Mouse (Mus musculus): ENCODE measurements around the gene Shisal1. TPM values are rescaled to one million over a fixed set of nuclear protein-coding genes. Genes with fewer than 3 reads are reported as not detected.

Gene Shisal1
- polyA plus RNA-seq, 1 experiment from 2014 or later: 2.7 TPM

DNA sequence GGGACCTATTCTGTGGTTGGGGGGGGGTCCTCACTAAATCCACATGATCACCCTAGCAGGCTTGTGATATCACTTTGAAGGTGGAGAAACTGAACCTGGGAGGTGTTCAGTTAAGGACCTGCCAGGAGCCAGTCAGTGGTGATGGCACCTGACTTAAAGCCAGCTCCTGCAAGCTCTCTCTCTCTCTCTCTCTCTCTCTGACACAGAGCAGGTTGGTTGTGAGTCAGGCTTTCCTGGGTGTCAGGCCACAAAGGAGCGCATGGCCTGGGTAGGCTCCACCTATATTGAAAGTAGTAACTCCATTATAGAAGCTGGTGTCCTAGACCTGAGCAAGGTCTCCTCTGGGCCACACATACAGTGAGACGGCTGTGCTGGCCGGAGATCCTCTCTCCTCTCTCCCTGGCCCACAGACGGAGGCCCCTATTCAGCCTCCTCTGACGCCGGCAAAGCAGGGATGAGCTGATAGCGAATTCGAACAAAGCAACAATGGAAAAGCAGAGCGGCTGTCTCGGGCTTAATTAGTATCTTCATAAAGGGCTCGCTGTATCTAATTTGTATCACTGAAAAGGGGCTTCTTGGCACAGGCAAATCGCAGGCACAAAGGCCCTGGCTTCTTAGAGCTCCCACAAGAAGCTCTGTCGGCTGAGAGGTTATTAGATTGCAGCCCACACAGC, 29.2 kb downstream of the Shisal1 start:
- H3K4me3 ChIP-seq (ENCODE audit: low read depth, low read length): no peak overlapping the region
- no peaks in the 10 kb centered on the region for H3K36me3 ChIP-seq (ENCODE audit: control insufficient read depth, insufficient read depth, low read length)
- ATAC-seq (ENCODE audit: insufficient number of reproducible peaks, insufficient read depth, low FRiP score, low read depth): no peak
- no peak overlapping the region for H3K9ac ChIP-seq (replicated peaks; ENCODE audit: low read depth, low read length)
- no peaks in the 10 kb centered on the region for H3K27me3 ChIP-seq (ENCODE audit: control insufficient read depth, insufficient read depth, low read length)
- H3K27ac ChIP-seq (ENCODE audit: low read length): no peak overlapping the region
- 53% methylated on average over 13 of the region's 13 CpGs for WGBS
- no peaks in the 10 kb centered on the region for H3K9me3 ChIP-seq (ENCODE audit: control insufficient read depth, low read depth, low read length)
- no peaks in the 10 kb centered on the region for H3K4me1 ChIP-seq (ENCODE audit: control insufficient read depth, insufficient read depth, low read length)
- no peak overlapping the region for H3K4me2 ChIP-seq (replicated peaks; ENCODE audit: low read depth, low read length)

DNA sequence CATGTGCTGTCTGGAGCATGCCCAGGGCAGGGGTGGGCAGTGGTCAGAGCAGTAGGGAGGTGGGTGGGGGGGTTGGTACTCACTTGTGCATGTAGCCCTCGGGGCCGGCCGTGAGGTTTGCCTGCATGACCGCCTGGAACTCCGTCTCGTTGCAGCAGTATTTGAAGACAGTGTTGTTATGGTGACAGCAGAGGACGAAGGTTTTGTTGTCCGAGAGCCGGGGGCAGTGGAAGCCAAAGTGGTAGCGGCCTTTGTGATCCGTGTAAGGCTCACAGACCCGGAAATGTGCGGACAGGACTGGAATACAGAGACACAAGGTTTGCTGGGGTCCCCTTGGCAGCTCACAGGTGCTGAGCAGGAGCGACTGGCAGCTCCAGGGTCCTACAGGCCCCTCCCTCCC, 29.9 kb downstream of the Shisal1 start:
- Histone ChIP-seq H3K4me1 (ENCODE audit: control insufficient read depth, insufficient read depth, low read length) (no peaks in the 10 kb centered on the region), H3K4me3 (ENCODE audit: low read depth, low read length) (no peak overlapping the region), H3K27me3 (ENCODE audit: control insufficient read depth, insufficient read depth, low read length) (no peaks in the 10 kb centered on the region), H3K4me2 (replicated peaks; ENCODE audit: low read depth, low read length) (no peak overlapping the region), H3K9ac (replicated peaks; ENCODE audit: low read depth, low read length) (no peak overlapping the region), H3K27ac (ENCODE audit: low read length) (no peak overlapping the region), H3K36me3 (ENCODE audit: control insufficient read depth, insufficient read depth, low read length) (no peaks in the 10 kb centered on the region), H3K9me3 (ENCODE audit: control insufficient read depth, low read depth, low read length) (no peaks in the 10 kb centered on the region)
- no peak for ATAC-seq (ENCODE audit: insufficient number of reproducible peaks, insufficient read depth, low FRiP score, low read depth)
- WGBS: 73% methylated on average over 14 of the region's 14 CpGs

DNA sequence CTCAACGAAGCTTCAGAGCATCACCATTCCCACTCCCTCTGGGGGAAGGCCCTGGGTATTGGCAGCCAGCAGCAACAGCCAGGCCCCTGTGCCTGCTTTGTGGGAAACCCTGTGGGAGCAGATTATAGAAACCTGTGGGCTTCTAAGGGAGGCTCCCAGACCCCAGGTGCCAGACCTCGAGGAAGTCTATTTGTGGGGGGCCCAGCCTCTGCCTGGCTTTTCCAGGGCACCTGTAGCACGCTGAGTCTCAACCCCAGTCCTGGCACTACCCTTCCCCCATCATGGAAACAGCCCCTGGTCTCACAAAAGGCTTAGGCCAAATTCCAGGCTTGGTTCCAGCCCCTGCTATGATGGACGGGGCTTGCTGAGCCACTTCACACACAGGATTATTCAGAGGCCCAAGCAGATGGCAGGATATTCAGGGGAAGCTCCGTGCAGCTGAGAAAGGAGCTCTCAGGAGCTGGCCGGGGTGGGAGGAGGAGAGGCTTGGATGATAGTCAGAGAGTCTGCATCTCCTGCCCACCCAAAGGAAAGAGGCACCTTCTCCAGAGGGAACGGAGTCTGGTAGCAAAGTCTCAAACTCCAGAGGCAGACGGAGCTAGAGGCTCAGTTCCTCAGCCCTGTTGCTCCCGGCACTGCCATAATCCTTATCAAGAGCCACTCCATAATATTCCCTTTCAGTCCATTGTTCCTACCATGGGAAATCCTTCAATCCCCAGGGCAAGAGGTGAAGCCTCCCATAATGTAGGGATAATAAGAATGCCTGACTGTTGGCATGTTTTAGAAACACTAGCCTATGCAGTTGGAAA, 32.7 kb downstream of the Shisal1 start:
- no peak overlapping the region for H3K9ac ChIP-seq (replicated peaks; ENCODE audit: low read depth, low read length)

DNA sequence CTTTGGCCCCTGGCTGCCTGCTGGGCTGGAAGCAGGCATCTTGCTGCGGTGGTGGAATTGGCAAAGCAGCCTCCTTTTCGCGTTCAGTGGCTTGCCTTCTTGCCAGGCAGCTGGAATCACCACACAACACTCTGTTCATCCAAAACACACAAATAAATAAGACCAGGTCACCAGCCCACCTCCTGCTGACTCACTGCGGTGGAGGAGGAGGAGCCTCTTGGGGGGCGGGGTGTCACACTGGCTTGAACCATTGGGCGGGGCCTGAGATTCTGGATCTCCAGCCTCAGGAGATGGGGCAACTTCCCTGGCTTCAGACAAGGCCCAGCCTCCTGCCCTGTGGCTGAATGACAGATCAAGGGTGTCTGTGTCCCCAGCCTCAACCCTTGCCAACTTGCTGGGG, 34.5 kb downstream of the Shisal1 start:
- Histone ChIP-seq H3K27me3 (ENCODE audit: control insufficient read depth, insufficient read depth, low read length) (no peaks in the 10 kb centered on the region), H3K9me3 (ENCODE audit: control insufficient read depth, low read depth, low read length) (no peaks in the 10 kb centered on the region), H3K27ac (ENCODE audit: low read length) (no peak overlapping the region), H3K4me3 (ENCODE audit: low read depth, low read length) (no peak overlapping the region), H3K4me2 (replicated peaks; ENCODE audit: low read depth, low read length) (no peak overlapping the region), H3K36me3 (ENCODE audit: control insufficient read depth, insufficient read depth, low read length) (no peaks in the 10 kb centered on the region), H3K4me1 (ENCODE audit: control insufficient read depth, insufficient read depth, low read length) (0 out of 2 replicates have a peak, but pooled peaks cover 4% of the 10 kb centered on the region), H3K9ac (replicated peaks; ENCODE audit: low read depth, low read length) (no peak overlapping the region)
- ATAC-seq (ENCODE audit: insufficient number of reproducible peaks, insufficient read depth, low FRiP score, low read depth): no peak
- 22% methylated on average over 6 of the region's 6 CpGs for WGBS

More for the DNA sequence above, 32.7 kb downstream of the Shisal1 start:
- WGBS: 39% methylated on average over 9 of the region's 9 CpGs
- no peaks in the 10 kb centered on the region for H3K36me3 ChIP-seq (ENCODE audit: control insufficient read depth, insufficient read depth, low read length)
- H3K4me1 ChIP-seq (ENCODE audit: control insufficient read depth, insufficient read depth, low read length): no peaks in the 10 kb centered on the region
- no peak overlapping the region for H3K4me2 ChIP-seq (replicated peaks; ENCODE audit: low read depth, low read length)
- H3K27me3 ChIP-seq (ENCODE audit: control insufficient read depth, insufficient read depth, low read length): no peaks in the 10 kb centered on the region
- no peaks in the 10 kb centered on the region for H3K9me3 ChIP-seq (ENCODE audit: control insufficient read depth, low read depth, low read length)
- 0 out of 2 replicates have a peak overlapping the region, but pooled peaks have one; percentile 6 for H3K27ac ChIP-seq (ENCODE audit: low read length)
- H3K4me3 ChIP-seq (ENCODE audit: low read depth, low read length): no peak overlapping the region
- peak; percentile 26; the same call in 1 of the 2 replicates for ATAC-seq (ENCODE audit: insufficient number of reproducible peaks, insufficient read depth, low FRiP score, low read depth)

DNA sequence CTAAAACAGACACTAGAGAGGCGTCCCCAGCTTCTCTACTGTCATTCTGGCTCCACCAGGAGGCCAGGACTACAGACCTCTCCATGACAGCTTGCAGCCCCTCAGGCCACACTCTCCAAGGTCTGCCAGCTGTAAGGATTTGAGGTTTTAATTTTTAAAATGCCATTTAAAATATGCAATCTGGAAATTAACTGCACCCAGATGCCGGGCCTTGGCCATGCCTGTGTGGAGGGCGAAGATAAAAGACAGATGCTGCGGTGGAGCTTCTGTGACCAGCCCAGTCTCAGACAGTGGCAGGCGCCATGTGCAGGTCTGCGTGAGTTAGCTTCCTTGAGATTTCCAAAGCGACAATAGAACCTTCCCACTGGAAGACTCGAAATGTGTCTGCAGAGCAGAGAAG, 36.8 kb downstream of the Shisal1 start:
- Histone ChIP-seq H3K4me2 (replicated peaks; ENCODE audit: low read depth, low read length) (no peak overlapping the region), H3K4me1 (ENCODE audit: control insufficient read depth, insufficient read depth, low read length) (0 out of 2 replicates have a peak, but pooled peaks cover 4% of the 10 kb centered on the region)

DNA sequence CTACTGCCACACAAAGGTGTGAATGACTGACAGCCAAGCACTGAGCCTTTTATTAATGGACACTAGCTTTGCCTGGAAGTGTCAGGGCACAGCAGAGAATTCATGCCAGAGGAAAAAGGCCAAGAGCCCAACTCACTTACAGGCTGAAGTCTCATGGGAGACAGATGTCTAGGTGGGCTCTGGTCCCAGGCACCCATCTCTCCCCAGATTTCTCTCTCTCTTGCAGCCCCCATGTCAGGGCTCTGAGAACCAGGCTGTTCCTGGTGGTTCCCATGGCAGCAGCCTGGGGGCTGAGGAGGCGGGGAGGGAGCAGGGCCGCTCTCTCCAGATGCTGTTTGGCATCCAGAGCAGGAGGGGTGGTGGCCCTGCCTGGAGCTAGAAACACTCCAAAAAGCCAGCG, 38.3 kb downstream of the Shisal1 start:
- no peak overlapping the region for H3K9ac ChIP-seq (replicated peaks; ENCODE audit: low read depth, low read length)
- no peaks in the 10 kb centered on the region for H3K9me3 ChIP-seq (ENCODE audit: control insufficient read depth, low read depth, low read length)
- no peaks in the 10 kb centered on the region for H3K36me3 ChIP-seq (ENCODE audit: control insufficient read depth, insufficient read depth, low read length)
- WGBS: 73% methylated on average over 3 of the region's 3 CpGs
- no peak for ATAC-seq (ENCODE audit: insufficient number of reproducible peaks, insufficient read depth, low FRiP score, low read depth)
- H3K4me2 ChIP-seq (replicated peaks; ENCODE audit: low read depth, low read length): no peak overlapping the region
- H3K4me3 ChIP-seq (ENCODE audit: low read depth, low read length): no peak overlapping the region
- H3K27me3 ChIP-seq (ENCODE audit: control insufficient read depth, insufficient read depth, low read length): no peaks in the 10 kb centered on the region
- no peak overlapping the region for H3K27ac ChIP-seq (ENCODE audit: low read length)
- H3K4me1 ChIP-seq (ENCODE audit: control insufficient read depth, insufficient read depth, low read length): 0 out of 2 replicates have a peak, but pooled peaks cover 4% of the 10 kb centered on the region

More for the DNA sequence above, 36.8 kb downstream of the Shisal1 start:
- Histone ChIP-seq H3K9me3 (ENCODE audit: control insufficient read depth, low read depth, low read length) (no peaks in the 10 kb centered on the region), H3K27ac (ENCODE audit: low read length) (no peak overlapping the region), H3K4me3 (ENCODE audit: low read depth, low read length) (no peak overlapping the region), H3K36me3 (ENCODE audit: control insufficient read depth, insufficient read depth, low read length) (no peaks in the 10 kb centered on the region), H3K9ac (replicated peaks; ENCODE audit: low read depth, low read length) (no peak overlapping the region), H3K27me3 (ENCODE audit: control insufficient read depth, insufficient read depth, low read length) (no peaks in the 10 kb centered on the region)
- WGBS: 74% methylated on average over 8 of the region's 8 CpGs
- no peak for ATAC-seq (ENCODE audit: insufficient number of reproducible peaks, insufficient read depth, low FRiP score, low read depth)

DNA sequence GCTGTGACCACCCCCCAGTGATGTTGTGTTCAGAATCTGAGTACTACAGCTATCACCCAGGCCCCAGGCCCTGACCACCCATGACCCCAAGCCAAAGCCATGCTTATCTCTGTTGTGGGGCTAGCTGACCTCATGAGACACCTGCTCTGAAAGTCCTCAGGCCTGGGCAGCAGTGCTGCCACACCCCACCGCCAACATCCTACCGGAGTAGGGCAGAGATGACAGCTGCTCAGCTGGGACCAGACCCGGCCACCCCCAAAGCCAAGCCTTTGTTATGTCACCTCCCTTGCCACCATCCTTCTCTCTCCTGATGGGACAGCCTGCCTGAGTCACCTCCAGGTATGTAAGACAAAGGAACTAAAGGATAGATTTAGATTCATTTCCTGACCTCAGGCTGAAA, 41.1 kb downstream of the Shisal1 start:
- 92% methylated on average over 3 of the region's 3 CpGs for WGBS
- H3K27ac ChIP-seq (ENCODE audit: low read length): no peak overlapping the region

DNA sequence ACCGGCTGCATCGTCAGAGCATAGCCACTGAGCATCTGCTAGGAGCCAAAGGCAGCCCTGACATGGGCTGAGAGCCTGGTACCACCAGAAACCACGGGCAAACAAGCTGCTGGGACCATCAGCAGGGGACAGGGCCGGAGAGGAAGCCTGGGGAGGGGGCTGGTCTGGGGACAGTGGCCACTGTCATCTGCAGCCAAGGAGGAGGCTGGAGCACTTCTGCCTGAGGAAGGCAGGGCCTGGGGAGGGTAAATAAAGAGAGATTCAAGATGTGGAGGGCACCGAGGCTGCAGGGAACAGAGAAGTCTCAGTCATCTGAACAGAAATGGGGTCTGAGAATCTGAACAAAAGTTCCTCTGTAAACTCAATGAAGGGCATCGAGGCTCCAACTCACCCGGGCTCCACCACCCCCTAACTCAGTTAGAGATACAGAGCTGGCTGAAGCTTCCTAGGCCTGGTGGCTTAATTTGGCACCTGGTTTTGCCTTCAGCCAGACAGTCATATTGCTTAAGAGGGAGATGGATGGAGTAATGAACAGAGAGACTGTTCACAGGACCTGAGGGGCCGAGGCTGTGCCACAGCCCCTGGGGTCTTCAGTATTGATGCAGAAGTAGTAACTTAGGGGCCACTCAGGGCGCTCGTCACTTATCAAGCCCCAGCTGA, 43.3 kb downstream of the Shisal1 start:
- H3K9ac ChIP-seq (replicated peaks; ENCODE audit: low read depth, low read length): no peak overlapping the region
- H3K27ac ChIP-seq (ENCODE audit: low read length): peak overlapping the region; percentile 48
- no peaks in the 10 kb centered on the region for H3K4me1 ChIP-seq (ENCODE audit: control insufficient read depth, insufficient read depth, low read length)
- no peak for ATAC-seq (ENCODE audit: insufficient number of reproducible peaks, insufficient read depth, low FRiP score, low read depth)
- no peaks in the 10 kb centered on the region for H3K9me3 ChIP-seq (ENCODE audit: control insufficient read depth, low read depth, low read length)
- no peak overlapping the region for H3K4me3 ChIP-seq (ENCODE audit: low read depth, low read length)
- WGBS: 71% methylated on average over 10 of the region's 10 CpGs
- no peaks in the 10 kb centered on the region for H3K27me3 ChIP-seq (ENCODE audit: control insufficient read depth, insufficient read depth, low read length)
- H3K36me3 ChIP-seq (ENCODE audit: control insufficient read depth, insufficient read depth, low read length): no peaks in the 10 kb centered on the region
- H3K4me2 ChIP-seq (replicated peaks; ENCODE audit: low read depth, low read length): no peak overlapping the region

More for the DNA sequence above, 41.1 kb downstream of the Shisal1 start:
- no peak for ATAC-seq (ENCODE audit: insufficient number of reproducible peaks, insufficient read depth, low FRiP score, low read depth)
- Histone ChIP-seq H3K4me3 (ENCODE audit: low read depth, low read length) (no peak overlapping the region), H3K9ac (replicated peaks; ENCODE audit: low read depth, low read length) (no peak overlapping the region), H3K4me1 (ENCODE audit: control insufficient read depth, insufficient read depth, low read length) (0 out of 2 replicates have a peak, but pooled peaks cover 4% of the 10 kb centered on the region), H3K9me3 (ENCODE audit: control insufficient read depth, low read depth, low read length) (no peaks in the 10 kb centered on the region), H3K27me3 (ENCODE audit: control insufficient read depth, insufficient read depth, low read length) (no peaks in the 10 kb centered on the region), H3K4me2 (replicated peaks; ENCODE audit: low read depth, low read length) (no peak overlapping the region), H3K36me3 (ENCODE audit: control insufficient read depth, insufficient read depth, low read length) (no peaks in the 10 kb centered on the region)

Data from stomach, embryonic 14.5 days (tissue).